Mouse (Mus musculus) testis, postnatal 10 days (tissue): ENCODE results near the gene Dgki.

Source experiments
- DNase-seq: peaks from one replicate; pipeline ENCODE4 v3.0.0; 2021; ENCODE audit warnings: low spot score

The Dgki gene

GRCm38 (mm10) chr6:37016046-37016445 lies 283.9 kb downstream of the Dgki start:
- DNase-seq, result no peak

DNA sequence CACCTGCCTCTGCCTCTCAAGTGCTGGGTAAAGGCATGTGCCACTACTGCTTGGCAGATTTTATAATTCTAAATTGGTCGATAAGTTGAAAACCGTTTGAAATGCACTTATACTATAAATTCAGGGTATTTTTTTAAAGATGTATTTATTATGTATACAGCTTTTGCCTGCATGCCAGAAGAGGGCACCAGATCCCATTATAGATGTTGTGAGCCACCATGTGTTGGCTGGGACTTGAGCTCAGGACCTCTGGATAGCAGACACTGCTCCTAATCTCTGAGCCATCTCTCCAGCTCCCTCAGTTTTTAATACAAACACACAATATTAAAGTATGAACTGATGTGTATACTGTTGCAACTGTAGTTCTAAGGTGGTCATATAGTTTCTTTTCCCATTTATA lies 288.4 kb downstream of the Dgki start:
- DNase-seq, result no peak

DNA sequence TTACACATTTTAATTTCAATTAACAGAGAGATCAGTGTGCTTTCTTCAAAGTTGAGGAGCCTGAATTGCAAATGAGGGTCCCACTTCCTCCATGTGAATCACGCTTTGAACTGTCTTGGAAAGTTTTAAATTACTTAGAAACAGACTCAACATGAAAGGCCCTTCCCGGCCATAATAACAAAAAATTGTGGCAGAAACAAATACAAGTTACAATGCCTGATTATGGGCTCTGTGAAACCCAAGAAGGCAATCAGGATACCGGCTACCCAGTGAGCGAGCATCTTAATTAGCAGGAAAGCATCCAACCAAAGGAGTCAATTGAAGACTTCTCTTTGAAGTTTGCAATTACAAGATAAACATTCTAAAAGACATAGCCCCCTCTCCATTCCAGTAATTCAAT lies 292.4 kb downstream of the Dgki start:
- DNase-seq, result no peak

- no peak for DNase-seq
Observed at GRCm38 (mm10) chr6:37004914-37005313, 295.1 kb downstream of the Dgki start.

- DNase-seq, result no peak
Observed at GRCm38 (mm10) chr6:37003235-37003634, 296.7 kb downstream of the Dgki start.

GRCm38 (mm10) chr6:36998942-36999341 lies 301.0 kb downstream of the Dgki start:
- DNase-seq, result no peak

DNA sequence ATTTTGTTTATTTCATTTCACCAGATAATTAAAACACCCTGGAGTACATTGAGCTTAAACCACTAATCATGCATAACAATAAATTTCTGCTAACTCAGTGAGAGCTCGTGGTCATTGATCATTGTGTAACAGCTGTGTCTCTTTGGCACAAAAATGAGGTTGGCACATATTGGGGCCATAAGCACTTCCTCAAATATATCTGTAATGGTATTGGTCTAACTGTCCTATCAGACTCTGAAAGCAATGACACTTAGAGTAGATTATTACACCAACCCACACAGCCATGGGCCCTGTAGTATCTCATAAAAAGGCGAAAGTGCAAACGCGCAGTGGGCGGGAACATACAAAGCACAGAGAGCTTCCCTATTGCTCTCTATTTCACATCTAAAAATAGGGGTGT lies 305.7 kb downstream of the Dgki start:
- no peak for DNase-seq

- DNase-seq, result no peak
Observed at GRCm38 (mm10) chr6:36990186-36990585, 309.8 kb downstream of the Dgki start.

DNA sequence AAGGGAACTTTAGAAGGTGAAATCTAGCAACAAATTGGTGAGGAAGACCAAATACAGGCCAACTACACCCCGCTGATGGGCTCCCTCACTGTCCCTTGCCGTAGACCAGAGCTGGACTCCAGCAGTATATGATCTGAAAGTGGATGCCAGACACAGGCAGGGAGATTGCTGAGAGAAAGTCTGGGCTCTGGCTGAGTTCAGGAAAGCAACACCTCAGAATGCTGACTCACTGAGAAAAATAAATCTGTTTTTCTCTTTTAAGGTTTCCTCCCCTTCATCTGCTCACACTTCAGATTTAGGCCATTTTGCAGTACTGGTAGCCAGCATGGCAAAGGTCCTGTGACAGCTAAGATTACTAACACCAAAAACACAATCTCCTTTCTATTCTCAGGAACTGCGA lies 311.2 kb downstream of the Dgki start:
- no peak for DNase-seq

DNA sequence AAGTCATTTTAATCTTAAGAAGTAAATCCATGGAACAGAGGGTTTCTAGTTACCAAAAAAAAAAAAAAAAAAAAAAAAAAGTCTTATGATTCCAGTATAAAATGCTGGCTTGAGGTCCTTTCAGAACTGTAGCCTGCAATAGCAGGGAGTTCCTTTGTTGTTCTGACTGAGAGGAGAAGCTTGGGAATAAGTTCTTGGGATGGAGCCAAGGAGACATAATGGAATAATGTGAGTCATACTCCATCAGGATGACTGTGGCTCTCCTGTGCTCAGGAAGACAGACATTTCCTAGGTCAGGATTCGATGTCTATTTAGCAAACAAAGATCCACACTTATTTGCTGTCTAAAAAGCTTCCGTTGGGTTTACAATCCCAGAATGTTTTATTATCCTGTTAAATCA lies 318.3 kb downstream of the Dgki start:
- DNase-seq, result no peak

DNA sequence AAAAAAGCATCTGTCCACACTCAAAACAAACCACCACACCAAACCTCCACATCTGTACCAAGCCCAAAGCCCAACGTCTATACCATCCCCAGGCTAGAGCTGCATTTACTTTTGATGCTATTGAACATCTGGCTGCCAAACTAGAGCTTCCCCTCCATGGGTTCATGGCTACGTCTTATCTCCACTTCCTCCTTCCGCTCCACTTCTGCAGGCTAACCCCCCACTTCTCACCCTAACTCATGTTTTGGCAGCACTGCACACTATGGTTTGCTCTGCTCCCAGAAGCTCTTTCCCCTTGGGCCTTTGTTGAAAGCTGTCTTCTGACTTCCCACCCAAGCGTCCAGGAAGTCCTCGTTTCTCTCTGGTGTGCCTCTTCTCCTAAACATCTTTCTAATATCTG lies 319.5 kb downstream of the Dgki start:
- no peak for DNase-seq

DNA sequence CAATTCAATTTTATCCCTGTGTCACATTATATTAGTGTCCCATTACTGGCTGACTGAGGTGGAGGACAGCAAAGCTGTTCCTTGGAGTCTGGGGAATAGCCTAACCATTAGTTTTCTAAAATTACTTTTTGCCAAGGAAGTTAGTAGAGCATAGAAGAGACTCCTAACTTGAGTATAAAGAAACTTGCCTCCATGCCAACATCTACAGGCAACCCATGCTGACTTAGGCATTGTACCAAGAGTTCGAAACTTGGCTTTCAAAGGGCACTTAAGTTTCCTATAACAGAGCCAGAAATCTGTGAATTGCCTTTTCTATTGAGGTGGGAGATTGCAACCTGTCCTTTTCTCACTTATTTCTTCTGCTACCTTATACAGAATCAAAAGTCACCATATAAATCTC lies 321.8 kb downstream of the Dgki start:
- no peak for DNase-seq

DNA sequence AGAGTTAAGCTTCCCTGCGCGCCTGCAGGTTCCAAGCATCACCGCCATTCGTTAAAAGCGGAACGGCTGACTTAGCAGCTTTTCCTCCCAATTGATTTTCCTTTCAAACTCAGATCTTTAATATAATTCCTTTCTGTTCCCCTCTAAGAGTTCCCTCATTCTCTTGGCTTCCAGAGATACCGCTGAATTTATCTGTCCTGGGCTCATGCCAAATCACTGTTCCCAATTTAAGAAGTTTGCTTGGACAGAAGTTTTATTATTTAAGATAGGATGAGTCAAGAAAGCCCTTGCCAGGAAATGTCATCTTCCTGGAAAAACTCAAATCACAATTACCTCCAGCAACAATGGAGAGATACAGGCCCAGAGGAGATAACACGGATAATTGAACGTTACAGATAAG lies 326.9 kb downstream of the Dgki start:
- DNase-seq, result no peak

DNA sequence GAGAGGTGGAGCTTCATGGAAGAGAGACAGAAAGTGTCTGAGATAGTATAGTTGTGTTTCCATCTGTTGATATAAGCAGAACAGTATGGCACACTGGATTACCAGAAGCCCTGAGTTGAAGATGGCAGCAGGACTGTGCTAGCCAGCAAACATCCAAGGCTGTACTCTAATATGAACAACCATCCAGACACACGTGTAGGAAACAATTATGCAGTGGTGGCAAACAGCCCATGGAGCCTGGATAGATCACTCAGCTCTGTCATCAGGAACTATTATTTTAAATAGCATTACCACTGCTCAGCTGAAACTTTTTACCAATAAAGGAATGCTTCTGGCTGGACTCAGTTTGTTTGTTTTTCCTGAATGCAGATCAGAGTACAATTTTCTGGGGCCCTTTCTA lies 327.5 kb downstream of the Dgki start:
- DNase-seq, result no peak

- no peak for DNase-seq
Observed at GRCm38 (mm10) chr6:36969249-36969885, 330.6 kb downstream of the Dgki start.

DNA sequence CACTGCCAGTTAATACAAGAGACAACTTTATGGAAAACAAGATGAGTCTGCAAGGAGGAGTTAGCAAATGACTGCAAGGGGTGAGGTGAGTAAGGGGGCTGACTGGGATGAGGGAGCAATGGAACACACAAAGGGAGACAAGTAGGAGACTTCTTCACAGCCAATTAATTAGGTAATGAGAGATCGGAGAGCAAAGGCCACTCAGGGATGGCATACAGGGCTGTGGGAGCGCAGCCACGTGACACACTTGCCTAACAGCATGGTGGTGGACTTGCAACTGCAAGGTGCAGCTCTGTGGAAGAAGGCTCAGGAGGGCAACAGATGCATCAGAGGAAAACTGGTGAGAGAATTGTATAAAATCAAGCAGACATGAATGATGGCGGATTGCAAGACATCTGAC lies 339.3 kb downstream of the Dgki start:
- no peak for DNase-seq

DNA sequence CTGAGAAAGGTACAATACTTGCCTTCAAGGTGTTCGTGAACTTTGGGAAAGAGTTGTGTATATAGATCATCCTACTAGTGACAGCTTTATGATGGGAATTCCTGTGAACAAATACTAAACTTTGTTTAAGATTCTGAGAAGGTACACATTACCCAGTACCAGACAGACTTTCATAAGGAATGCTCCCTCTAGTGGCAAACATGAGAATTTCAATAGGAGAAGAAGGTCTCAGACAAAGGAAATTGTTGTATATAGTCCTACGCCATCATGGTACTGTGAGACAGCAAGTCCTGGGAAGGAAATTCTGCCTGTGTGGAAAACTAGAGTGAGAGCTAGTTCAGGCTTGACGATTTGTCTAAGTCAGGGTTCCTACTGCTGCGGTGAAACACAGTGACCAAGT lies 344.7 kb downstream of the Dgki start:
- DNase-seq, result no peak

DNA sequence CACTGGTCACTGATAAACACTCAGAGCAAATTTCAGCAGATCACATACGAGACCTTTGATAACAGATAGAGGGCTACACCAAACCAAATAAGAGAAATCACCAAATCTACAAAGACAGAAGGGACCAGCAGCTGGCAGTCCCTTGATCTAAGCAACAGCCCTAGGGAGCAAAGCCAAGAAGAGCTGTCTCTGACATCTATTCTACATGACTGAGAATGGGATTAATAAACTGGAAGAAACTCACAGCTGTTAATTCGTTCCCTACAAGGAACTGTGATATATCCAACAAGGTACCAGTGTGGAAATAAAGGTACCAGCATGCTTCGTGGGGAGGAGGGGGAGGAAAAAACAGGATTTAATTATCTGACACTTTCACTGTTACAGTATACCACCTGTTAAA lies 349.3 kb downstream of the Dgki start:
- no peak for DNase-seq

- no peak for DNase-seq
Observed at GRCm38 (mm10) chr6:36947861-36948260, 352.1 kb downstream of the Dgki start.

GRCm38 (mm10) chr6:36937527-36937926 lies 362.5 kb downstream of the Dgki start:
- DNase-seq, result no peak

DNA sequence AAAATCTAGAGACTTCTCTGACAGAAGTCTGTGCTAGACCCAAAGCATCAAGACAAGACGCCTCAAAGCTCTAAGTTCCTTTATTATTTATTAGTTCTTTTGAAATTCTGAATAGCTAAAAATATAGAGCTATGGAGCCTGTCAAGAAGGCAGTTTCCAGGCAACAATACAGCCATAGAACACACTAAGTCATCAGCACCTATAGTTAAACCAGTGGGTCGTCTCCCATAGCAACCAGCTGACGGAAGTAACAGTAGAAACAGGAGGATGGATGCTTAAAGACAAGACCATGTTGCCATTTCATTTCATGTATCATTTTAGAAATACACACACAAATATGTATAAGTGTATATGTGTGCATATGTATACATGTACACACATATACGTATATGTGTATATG lies 363.2 kb downstream of the Dgki start:
- DNase-seq, result no peak

DNA sequence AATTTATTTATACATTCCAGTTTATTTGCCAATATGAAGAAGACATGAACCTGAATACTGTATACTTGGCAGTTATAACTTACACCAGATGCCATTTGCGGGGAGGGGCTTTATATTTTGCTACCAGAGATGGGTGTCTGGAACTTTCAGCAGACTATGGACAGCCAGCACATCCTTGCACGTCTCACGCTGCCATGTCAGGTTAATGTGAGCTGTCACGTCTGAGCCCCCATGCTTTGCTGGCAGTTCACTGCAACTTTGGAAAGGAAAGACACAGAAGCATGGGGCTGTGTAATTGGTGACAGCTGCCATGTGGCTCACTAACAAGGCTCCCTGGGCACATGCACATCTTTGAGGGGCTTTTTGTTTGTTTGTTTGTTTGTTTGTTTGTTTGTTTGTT lies 368.5 kb downstream of the Dgki start:
- no peak for DNase-seq

GRCm38 (mm10) chr6:36929781-36930180 lies 370.2 kb downstream of the Dgki start:
- no peak for DNase-seq

DNA sequence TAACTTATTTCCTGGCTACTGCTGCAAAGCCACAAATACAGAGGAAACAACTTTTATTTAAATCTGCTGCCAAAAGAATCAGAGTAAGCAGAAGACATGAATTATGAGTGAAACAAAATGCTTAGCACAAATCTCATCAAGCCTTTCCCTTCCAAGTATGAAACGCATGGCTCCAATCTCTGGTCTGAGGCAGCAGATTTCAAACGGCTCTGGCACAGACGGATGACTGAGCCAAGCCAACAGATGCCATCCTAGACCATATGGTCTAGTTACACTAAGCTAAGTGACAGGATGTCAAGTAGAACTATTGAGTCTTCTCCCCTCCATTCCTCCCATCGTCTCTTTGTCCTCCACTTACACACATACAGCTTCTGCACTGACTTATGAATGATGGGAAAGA lies 373.5 kb downstream of the Dgki start:
- DNase-seq, result no peak

GRCm38 (mm10) chr6:36922006-36922405 lies 378.0 kb downstream of the Dgki start:
- DNase-seq, result no peak
